Mouse (Mus musculus) inflammation-experienced regulatory T-cells, adult 16 weeks (primary cell): ENCODE results near the gene Mmel1. TPM values are rescaled to one million over a fixed set of nuclear protein-coding genes. Genes with fewer than 3 reads are reported as not detected.

Source experiments
- polyA plus RNA-seq: library from polyadenylated mRNA; unstranded; fragments of 100-300 nt; shearing (Covaris generic); gene quantifications from one replicate; pipeline ENCODE4 v1.2.1, GENCODE M21; 2017

Gene Mmel1
- not detected for polyA plus RNA-seq

GRCm38 (mm10) chr4:154869440-154869839, at the start of gene Mmel1:
Gene Mmel1, plus strand, starts transcription at chr4:154869585.

DNA sequence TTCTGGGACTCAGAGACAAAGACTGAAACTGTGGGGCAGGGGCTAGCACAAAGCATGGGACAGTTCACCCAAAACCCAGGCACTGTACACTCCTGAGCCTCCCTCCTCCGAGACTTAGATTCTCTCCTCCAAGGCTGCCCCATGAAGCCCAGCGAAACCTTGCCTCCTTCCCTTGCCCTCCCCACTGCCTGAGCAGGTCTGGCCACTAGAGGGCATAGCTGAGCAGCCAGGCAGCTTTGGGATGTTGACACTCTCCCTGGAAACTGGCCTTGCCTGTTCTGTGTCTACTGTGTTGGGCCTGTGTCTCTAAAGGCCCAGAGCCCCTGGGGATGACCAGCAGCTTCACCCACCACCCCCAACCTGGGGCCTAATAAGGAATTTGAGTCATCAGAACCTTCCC, 32.2 kb upstream of the Mmel1 start, which contains the start of gene Ttc34:
Gene Ttc34 (plus strand): TSS at position 290 of the 400 bp plus-strand sequence.

DNA sequence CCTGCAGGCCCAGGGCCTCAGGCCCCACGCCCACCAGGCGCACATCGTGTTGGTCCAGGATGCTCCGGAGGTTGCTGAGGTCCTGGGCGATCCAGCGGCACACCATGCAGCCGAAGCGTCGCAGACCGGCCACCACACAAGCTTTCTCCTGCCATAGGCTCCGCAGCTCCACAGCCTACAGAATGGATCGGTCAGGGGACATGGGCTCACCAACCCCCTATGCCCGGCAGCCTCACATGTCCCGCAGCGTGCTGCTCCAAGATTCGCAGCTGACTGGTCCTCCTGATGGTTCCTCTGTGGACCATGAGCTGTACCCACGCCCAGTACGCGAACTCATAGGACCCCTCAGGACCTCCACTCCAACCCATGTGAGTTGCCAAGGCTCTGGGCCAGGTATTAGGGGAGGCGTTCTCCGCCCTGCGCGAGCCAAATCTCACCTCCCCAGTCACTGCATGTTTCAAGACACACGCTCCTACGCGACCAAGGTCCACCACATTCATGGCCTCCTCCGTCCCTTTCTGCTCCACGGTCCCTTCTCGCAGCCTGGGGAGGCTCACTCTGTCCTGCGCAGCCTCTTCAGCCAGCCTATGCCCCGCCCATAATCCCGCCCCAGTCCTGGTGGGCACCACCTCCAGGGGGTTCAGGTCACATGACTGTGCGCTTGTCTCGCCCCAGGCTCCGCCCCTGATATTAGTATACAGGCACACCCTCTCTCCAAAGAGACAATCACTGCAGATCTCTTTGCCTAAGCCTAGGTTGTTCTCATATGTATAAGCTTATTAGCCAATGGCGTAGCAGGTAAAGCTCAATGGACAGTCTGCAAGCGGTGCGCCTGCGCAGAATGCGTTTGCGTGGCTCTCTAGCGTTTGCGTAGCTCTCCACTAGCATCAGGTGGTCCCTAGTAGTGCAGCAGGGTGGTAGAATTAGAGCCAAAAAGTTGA, 29.4 kb downstream of the Mmel1 start, which contains the start of gene Fam213b:
Gene Fam213b (minus strand): TSS at position 630 of the 941 bp plus-strand sequence.

GRCm38 (mm10) chr4:154928395-154929087, 59.2 kb downstream of the Mmel1 start, which contains the start of gene Tnfrsf14:
Gene Tnfrsf14, minus strand, starts transcription at chr4:154928563.

Other genes starting within 250 kb of the Mmel1 start
- 6.6 TPM for gene Prdm16, start 232.7 kb upstream of the Mmel1 start, polyA plus RNA-seq
- not detected for gene Actrt2, start 201.7 kb upstream of the Mmel1 start, polyA plus RNA-seq
- not detected for gene Ttc34, start 32.1 kb upstream of the Mmel1 start, polyA plus RNA-seq
- 7.7 TPM for gene Fam213b, start 29.6 kb downstream of the Mmel1 start, polyA plus RNA-seq
- 14.6 TPM for gene Tnfrsf14, start 59.0 kb downstream of the Mmel1 start, polyA plus RNA-seq
- gene Hes5, start 91.3 kb downstream of the Mmel1 start, polyA plus RNA-seq = 0.67 TPM
- gene Pank4, start 94.5 kb downstream of the Mmel1 start, polyA plus RNA-seq = 81.8 TPM
- gene Plch2, start 187.2 kb downstream of the Mmel1 start, polyA plus RNA-seq = 0.15 TPM
- gene Pex10, start 197.4 kb downstream of the Mmel1 start, polyA plus RNA-seq = 14.5 TPM
- 185 TPM for gene Rer1, start 216.8 kb downstream of the Mmel1 start, polyA plus RNA-seq
- 2.3 TPM for gene Morn1, start 217.0 kb downstream of the Mmel1 start, polyA plus RNA-seq